Mouse (Mus musculus): ENCODE measurements at regions not wholly inside any gene's neighbourhood (a gene's known extent, or its start where the extent isn't known, plus 50 kb on each side); places are given as distances from the start of the nearest gene placed in this dataset.
A peak's percentile ranks its signal among the peaks of the same experiment; 100 is the strongest.
"Not testable (repeated sequence)": the region's sequence is repeated elsewhere in the genome, so short reads cannot be mapped to it uniquely, and the experiment has no call there.

DNA sequence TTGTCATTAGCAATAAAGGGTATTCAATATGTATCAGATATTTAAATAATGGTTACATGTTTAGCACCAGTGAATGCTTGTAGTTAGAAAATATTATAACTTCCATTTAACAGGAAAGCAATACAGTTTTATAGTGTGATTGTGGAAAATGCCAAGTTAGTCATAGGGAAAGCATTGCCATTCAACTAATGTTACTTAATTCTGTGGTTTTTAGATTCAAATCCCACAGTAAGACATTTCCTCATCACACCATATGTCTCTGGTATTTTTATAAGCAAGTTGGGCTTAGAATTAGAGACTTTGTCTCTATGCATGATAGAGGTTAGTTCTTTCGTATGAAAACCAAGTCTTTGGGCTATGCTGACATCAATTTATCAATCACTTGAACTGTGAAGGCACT is 133.0 kb downstream of the Prr30 start:
- DNase-seq (ENCODE audit: low spot score in 2 of 2) = no peak

GRCm38 (mm10) chr14:101056874-101057273 is 143.3 kb downstream of the Prr30 start:
- DNase-seq (ENCODE audit: low spot score in 2 of 2) = no peak

GRCm38 (mm10) chr14:101055915-101056314 is 144.2 kb downstream of the Prr30 start:
- DNase-seq (ENCODE audit: low spot score in 2 of 2) = peak; percentile 2 to 3

DNA sequence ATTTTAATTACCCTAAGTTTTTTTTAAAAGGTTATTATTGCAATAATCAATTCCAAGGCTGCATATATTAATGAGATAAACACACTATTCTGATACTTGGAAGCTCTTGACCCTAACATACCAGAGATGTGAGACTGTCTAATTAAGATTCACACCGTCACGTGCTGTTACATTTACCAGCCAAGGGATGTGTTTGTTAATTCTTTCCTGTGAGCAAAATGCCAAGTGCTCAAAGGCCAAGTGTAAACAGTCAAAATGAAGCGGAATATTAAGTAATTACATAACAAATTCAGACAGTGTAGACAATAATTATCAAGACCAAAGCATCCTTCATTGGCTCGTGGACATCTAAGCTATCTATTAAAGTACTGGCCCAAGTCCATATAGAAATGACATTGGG is 145.3 kb downstream of the Prr30 start:
- no peak for DNase-seq (ENCODE audit: low spot score in 2 of 2)

DNA sequence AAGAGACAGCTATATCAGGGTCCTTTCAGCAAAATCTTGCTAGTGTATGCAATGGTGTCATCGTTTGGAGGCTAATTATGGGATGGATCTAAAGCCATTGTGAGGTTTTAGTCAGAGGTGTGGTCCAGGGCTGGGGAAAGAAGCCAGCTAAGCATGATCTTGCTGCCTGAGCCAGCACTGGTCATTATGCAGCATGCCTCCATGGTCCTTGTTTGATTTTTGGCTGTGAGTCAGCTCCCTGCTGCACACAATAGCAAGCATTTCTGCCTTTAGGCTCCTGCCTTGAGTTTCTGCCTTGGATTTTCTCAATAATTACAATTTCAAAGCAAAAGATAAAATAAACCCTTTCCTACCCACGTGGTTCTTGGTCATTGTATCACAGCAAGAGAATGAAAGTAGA is 147.4 kb downstream of the Prr30 start:
- no peak for DNase-seq (ENCODE audit: low spot score in 2 of 2)

DNA sequence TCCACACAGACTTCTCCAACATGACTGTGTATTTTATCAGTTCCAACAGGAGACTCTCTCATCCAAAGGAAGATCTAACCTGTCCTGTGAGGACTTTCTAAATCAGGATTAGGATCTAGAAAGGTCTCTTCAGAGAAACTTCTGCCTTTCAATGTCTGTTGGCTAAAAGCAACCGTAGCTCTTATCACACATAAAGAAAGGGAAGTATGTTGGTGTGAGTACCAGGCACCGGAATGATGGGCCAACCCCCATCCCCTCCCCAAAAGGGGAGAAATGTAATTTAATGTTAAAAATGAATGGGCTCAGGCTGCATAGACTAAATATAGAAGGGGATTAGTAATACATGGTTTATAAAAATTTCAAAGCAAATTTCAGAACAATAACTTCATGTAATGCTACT is 149.9 kb downstream of the Prr30 start:
- no peak for DNase-seq (ENCODE audit: low spot score in 2 of 2)

DNA sequence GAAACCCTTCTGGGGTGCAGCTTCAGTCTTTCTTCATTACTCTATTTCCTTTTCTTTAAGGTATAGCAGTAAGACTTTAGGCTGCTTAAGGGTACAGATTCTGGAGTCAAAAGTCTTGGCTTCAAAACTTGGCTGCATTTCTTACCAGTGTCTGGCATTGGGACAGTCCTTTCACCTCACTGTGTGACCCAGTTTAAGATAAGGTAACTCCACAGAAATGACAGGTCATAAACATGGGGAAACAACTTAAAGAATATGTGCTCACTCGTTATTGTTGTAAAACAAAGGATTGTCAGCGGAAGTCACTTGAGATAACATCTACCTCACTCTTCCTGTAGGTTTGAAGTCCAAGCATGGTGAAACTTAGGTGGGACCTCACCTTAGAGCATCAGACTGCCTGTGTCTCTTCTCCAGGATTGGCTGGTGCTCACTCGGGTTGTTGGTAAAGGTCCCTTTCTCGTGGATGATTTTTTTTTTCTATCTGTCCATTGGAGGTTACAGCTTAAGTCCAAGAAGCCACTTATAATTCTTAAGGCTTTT is 150.4 kb downstream of the Prr30 start:
- no peak for DNase-seq (ENCODE audit: low spot score in 2 of 2)

- no peak for DNase-seq (ENCODE audit: low spot score in 2 of 2)
These were observed 156.6 kb downstream of the Prr30 start for GRCm38 (mm10) chr14:101043494-101043893.

GRCm38 (mm10) chr14:101001070-101001469 is 199.1 kb downstream of the Prr30 start:
- no peak for DNase-seq (ENCODE audit: low spot score in 2 of 2)

GRCm38 (mm10) chr14:100980754-100981153 is 219.4 kb downstream of the Prr30 start:
- DNase-seq (ENCODE audit: low spot score in 2 of 2) = no peak

DNA sequence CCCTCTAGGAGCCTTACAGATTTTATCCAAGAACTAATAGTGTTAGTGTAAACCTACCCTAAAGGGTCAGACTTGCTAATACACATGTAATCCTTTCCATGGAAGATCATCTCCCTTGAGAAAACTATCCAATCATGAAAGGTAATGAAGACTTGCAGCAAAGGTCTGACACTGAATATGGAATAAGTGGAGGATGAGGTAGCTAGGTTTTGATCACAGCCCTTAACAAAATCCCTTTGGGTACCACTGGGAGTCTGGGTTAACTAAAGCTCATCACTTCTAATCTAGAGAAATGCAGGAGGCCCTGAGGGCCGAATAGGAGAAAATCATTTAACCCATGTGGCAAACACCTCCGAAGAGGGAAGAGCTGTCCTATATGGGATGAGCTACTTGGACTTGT is 221.6 kb downstream of the Prr30 start:
- no peak for DNase-seq (ENCODE audit: low spot score in 2 of 2)

DNA sequence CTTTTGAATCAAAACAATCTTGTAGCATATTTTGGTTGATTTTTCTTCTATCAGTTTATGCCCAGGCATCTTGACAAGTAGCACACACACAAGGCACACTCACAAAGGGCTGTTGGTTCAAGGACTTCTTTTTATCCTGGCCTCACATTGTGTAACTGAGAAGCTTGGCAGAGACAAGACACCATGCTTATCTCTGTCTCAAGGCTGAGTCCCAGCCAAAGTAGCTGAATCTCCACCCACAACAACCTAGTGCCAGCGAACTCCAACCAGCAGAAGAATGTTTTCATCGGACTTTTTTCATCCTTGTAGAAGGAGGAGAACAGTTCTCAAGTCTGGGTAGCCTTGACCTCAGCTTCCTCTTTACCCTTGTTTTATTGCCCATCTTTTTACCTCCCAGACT is 229.2 kb downstream of the Prr30 start:
- DNase-seq (ENCODE audit: low spot score in 2 of 2) = peak in 1 of 2 experiments; percentile 7

- DNase-seq (ENCODE audit: low spot score in 2 of 2) = no peak
These were observed 239.9 kb downstream of the Prr30 start for GRCm38 (mm10) chr14:100960198-100960597.

DNA sequence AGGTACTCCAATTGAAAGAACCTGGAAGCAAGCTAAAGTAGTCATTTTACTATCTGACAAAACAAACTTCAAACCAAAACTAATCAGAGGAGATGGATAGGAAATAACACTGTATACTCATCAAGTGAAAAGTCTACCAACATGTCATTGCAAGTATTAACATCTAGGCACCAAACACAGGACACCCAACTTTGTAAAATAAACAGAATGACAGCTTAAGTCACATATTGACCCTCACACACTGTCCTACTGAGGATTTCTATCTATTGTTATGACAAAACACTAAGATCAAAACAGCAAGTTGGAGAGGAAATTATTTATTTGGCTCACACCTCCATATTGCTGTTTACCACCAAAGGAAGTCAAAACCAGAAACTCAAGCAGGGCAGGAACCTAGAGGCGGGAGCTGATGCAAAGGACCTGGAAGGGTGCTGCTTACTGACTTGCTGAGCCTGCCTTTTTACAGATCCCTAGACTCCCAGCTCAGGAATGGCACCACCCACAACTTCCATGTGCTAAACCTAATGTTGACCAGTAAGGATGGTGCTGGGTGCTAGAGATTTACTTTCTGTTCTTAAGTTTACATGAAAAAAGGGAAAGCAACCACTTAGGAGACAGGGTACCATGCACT is 244.2 kb downstream of the Prr30 start:
- DNase-seq (ENCODE audit: low spot score in 2 of 2) = no peak

GRCm38 (mm10) chr14:100950681-100951119 is 249.4 kb downstream of the Prr30 start:
- DNase-seq (ENCODE audit: low spot score in 2 of 2) = no peak

DNA sequence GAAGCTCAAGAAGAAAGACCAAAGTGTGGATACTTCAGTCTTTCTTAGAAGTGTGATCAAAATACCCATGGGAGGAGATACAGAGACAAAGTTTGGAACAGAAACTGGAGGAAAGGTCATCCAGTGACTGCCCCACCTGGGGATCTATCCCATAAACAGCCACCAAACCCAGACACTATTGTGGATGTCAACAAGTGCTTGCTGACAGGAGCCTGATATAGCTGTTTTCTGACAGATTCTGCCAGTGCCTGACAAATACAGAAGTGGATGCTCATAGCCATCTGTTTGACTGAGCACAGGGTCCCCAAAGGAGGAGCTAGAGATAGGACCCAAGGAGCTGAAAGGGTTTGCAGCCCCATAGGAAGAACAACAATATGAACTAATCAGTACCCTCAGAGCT is 252.5 kb downstream of the Prr30 start:
- DNase-seq (ENCODE audit: low spot score in 2 of 2) = not testable (repeated sequence)

GRCm38 (mm10) chr14:100937358-100937887 is 262.7 kb downstream of the Prr30 start:
- no peak for DNase-seq (ENCODE audit: low spot score in 2 of 2)

- DNase-seq (ENCODE audit: low spot score in 2 of 2) = no peak
These were observed 265.6 kb downstream of the Prr30 start for GRCm38 (mm10) chr14:100934554-100934953.

DNA sequence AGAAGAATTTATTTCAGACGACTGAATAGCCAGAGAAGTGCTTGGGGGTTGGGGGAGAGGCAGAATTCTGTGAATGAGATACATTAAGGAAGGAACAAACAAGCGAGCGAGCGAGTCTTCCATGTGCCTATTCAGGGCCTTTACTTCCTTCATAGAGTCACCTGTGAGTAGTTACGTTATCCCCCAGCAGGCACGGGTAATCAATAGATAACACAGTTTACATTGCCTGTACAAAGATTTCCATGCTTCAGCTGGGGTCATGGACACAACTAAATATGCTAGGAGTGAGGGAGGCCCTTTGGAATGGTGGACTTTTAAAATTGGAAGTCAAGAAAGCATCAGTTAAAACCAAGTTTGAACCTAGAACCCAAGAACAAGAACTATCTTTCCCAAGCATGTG is 275.2 kb downstream of the Prr30 start:
- no peak for DNase-seq (ENCODE audit: low spot score in 2 of 2)

GRCm38 (mm10) chr14:100900221-100900620 is 299.9 kb downstream of the Prr30 start:
- no peak for DNase-seq (ENCODE audit: low spot score in 2 of 2)

GRCm38 (mm10) chr14:100899074-100899473 is 301.1 kb downstream of the Prr30 start:
- peak in 1 of 2 experiments; percentile 13 for DNase-seq (ENCODE audit: low spot score in 2 of 2)

- no peak for DNase-seq (ENCODE audit: low spot score in 2 of 2)
These were observed 310.7 kb downstream of the Prr30 start for GRCm38 (mm10) chr14:100889163-100890157.

Data from left cerebral cortex, adult 9 months (tissue).